Mouse (Mus musculus): ENCODE measurements at regions not wholly inside any gene's neighbourhood (a gene's known extent, or its start where the extent isn't known, plus 50 kb on each side); places are given as distances from the start of the nearest gene placed in this dataset.
A peak's percentile ranks its signal among the peaks of the same experiment; 100 is the strongest.
"Not testable (repeated sequence)": the region's sequence is repeated elsewhere in the genome, so short reads cannot be mapped to it uniquely, and the experiment has no call there.

- 84% methylated on average over 4 of the region's 4 CpGs for WGBS
- Histone ChIP-seq H3K4me3 (ENCODE audit: low read depth, low read length) (no peak overlapping the region), H3K27me3 (ENCODE audit: control insufficient read depth, insufficient read depth, low read length) (no peaks in the 10 kb centered on the region), H3K4me1 (ENCODE audit: control insufficient read depth, insufficient read depth, insufficient read length, low read length) (no peaks in the 10 kb centered on the region), H3K36me3 (ENCODE audit: control insufficient read depth, insufficient read depth, low read length) (no peaks in the 10 kb centered on the region), H3K27ac (ENCODE audit: insufficient read depth, low read depth, low read length) (no peak overlapping the region)
- no peak for TF ChIP-seq POLR2A (IDR thresholded peaks at IDR 0.05; ENCODE audit: low read depth, low read length)
- TF ChIP-seq CTCF (IDR thresholded peaks at IDR 0.05; ENCODE audit: extremely low read depth, insufficient read length, insufficient replicate concordance, low read depth, low read length), result no peak
Measured at GRCm38 (mm10) chr14:87264826-87265225, 123.8 kb upstream of the Diaph3 start.

DNA sequence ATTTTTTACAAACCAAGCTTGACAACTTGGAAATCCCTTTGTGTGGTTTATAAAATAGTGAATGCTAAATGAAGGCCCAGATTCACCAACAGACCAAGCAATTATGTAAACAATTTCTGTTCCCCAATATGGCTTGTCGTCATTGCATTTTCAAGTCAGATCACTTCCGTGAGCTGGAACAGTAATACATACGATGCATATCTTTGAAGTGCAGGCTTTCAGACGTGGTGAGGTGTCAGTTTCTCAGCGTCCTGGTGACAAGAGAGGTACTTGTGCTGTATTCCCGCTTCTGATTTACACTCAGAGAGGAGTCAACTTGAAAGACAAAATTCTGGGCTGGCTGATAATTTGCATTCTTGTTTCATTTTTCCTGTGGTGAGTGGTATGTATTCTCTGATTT is 125.3 kb upstream of the Diaph3 start:
- H3K27ac ChIP-seq (ENCODE audit: insufficient read depth, low read depth, low read length), result no peak overlapping the region
- H3K4me1 ChIP-seq (ENCODE audit: control insufficient read depth, insufficient read depth, insufficient read length, low read length), result no peaks in the 10 kb centered on the region
- TF ChIP-seq CTCF (IDR thresholded peaks at IDR 0.05; ENCODE audit: extremely low read depth, insufficient read length, insufficient replicate concordance, low read depth, low read length) (no peak), POLR2A (IDR thresholded peaks at IDR 0.05; ENCODE audit: low read depth, low read length) (no peak)
- H3K27me3 ChIP-seq (ENCODE audit: control insufficient read depth, insufficient read depth, low read length), result no peaks in the 10 kb centered on the region
- 60% methylated on average over 6 of the region's 6 CpGs for WGBS
- H3K36me3 ChIP-seq (ENCODE audit: control insufficient read depth, insufficient read depth, low read length), result no peaks in the 10 kb centered on the region
- H3K4me3 ChIP-seq (ENCODE audit: low read depth, low read length), result no peak overlapping the region

DNA sequence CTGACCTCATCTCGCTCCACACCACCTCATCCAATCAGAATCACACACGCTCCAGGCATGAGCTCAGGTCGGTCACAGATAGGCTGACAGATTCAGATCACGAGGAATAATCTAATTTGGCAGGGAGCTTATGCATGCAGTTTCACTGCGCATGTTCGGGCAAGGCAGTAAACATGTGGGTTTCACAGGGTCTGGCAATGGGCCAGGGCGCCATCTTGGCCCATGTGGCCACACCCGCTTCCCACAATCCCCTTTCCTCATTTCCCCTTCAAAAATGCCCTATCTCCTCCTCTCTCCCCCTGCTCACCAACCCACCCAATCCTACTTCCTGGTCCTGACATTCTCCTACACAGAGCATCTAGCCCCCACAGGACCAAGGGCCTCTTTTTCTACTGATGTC is 127.2 kb upstream of the Tdrd3 start:
- not testable (repeated sequence) for H3K4me3 ChIP-seq (ENCODE audit: low read depth, low read length); H3K4me1 ChIP-seq (ENCODE audit: control insufficient read depth, insufficient read depth, insufficient read length, low read length); H3K27me3 ChIP-seq (ENCODE audit: control insufficient read depth, insufficient read depth, low read length); H3K36me3 ChIP-seq (ENCODE audit: control insufficient read depth, insufficient read depth, low read length)
- 90% methylated on average over 8 of the region's 8 CpGs for WGBS
- peak overlapping the region; percentile 69 for H3K27ac ChIP-seq (ENCODE audit: insufficient read depth, low read depth, low read length)

DNA sequence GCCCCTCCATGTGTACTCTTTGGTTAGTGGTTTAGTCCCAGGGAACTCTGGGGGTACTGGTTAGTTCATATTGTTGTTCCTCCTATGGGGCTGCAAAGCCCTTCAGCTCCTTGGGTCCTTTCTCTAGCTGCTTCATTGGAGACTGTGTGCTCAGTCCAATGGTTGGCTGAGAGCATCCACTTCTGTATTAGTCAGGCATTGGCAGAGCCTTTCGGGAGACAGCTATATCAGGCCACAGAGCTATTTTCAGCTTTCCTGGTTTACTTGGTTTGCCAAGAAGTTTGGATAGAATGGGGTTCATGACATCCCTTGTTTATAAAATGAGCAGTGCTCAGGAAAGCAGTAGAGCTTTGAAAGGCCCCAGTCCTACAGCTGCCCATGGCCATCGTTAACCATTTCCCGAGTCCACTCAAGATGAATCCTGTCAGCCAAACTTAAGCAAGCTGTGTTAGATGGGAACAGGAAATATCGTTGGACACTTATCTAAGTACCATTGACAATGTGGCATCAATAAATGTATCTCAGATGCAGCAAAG is 126.7 kb upstream of the Tdrd3 start:
- 72% methylated on average over 4 of the region's 4 CpGs for WGBS
- Histone ChIP-seq H3K27ac (ENCODE audit: insufficient read depth, low read depth, low read length) (peak overlapping the region; percentile 69), H3K4me1 (ENCODE audit: control insufficient read depth, insufficient read depth, insufficient read length, low read length) (0 out of 2 replicates have a peak, but pooled peaks cover 2% of the 10 kb centered on the region), H3K27me3 (ENCODE audit: control insufficient read depth, insufficient read depth, low read length) (no peaks in the 10 kb centered on the region), H3K4me3 (ENCODE audit: low read depth, low read length) (no peak overlapping the region), H3K36me3 (ENCODE audit: control insufficient read depth, insufficient read depth, low read length) (no peaks in the 10 kb centered on the region)
- TF ChIP-seq CTCF (IDR thresholded peaks at IDR 0.05; ENCODE audit: extremely low read depth, insufficient read length, insufficient replicate concordance, low read depth, low read length) (no peak), POLR2A (IDR thresholded peaks at IDR 0.05; ENCODE audit: low read depth, low read length) (no peak)

- Histone ChIP-seq H3K4me1 (ENCODE audit: control insufficient read depth, insufficient read depth, insufficient read length, low read length) (0 out of 2 replicates have a peak, but pooled peaks cover 2% of the 10 kb centered on the region), H3K4me3 (ENCODE audit: low read depth, low read length) (no peak overlapping the region), H3K27ac (ENCODE audit: insufficient read depth, low read depth, low read length) (no peak overlapping the region), H3K27me3 (ENCODE audit: control insufficient read depth, insufficient read depth, low read length) (no peaks in the 10 kb centered on the region), H3K36me3 (ENCODE audit: control insufficient read depth, insufficient read depth, low read length) (no peaks in the 10 kb centered on the region)
- no peak for TF ChIP-seq CTCF (IDR thresholded peaks at IDR 0.05; ENCODE audit: extremely low read depth, insufficient read length, insufficient replicate concordance, low read depth, low read length)
- no peak for TF ChIP-seq POLR2A (IDR thresholded peaks at IDR 0.05; ENCODE audit: low read depth, low read length)
- 83% methylated on average over 3 of the region's 3 CpGs for WGBS
Measured at GRCm38 (mm10) chr14:87295206-87295605, 121.2 kb upstream of the Tdrd3 start.

DNA sequence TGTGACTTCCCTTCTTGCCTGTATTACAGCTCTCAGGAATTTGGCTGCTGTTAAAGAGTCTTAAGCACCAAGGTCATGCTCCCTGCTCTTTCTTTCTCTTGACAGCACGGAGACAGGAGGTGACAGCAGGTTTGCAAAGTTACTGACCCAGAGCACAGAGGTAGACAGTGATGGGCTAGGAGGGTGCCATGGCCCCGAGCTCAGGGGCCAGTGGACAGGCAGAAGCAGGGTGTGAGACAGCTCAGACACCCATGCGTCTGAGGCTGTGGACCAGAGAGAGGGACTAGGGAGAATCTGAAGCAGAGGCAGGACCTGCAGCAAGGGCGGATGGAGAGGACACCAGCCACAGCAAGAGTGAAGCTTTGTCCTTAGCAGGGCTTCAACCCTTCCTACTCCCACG is 119.3 kb upstream of the Tdrd3 start:
- Histone ChIP-seq H3K27ac (ENCODE audit: insufficient read depth, low read depth, low read length) (no peak overlapping the region), H3K27me3 (ENCODE audit: control insufficient read depth, insufficient read depth, low read length) (no peaks in the 10 kb centered on the region), H3K4me1 (ENCODE audit: control insufficient read depth, insufficient read depth, insufficient read length, low read length) (no peaks in the 10 kb centered on the region), H3K36me3 (ENCODE audit: control insufficient read depth, insufficient read depth, low read length) (no peaks in the 10 kb centered on the region), H3K4me3 (ENCODE audit: low read depth, low read length) (no peak overlapping the region)
- TF ChIP-seq POLR2A (IDR thresholded peaks at IDR 0.05; ENCODE audit: low read depth, low read length) (no peak), CTCF (IDR thresholded peaks at IDR 0.05; ENCODE audit: extremely low read depth, insufficient read length, insufficient replicate concordance, low read depth, low read length) (no peak)
- WGBS, result 54% methylated on average over 5 of the region's 5 CpGs

DNA sequence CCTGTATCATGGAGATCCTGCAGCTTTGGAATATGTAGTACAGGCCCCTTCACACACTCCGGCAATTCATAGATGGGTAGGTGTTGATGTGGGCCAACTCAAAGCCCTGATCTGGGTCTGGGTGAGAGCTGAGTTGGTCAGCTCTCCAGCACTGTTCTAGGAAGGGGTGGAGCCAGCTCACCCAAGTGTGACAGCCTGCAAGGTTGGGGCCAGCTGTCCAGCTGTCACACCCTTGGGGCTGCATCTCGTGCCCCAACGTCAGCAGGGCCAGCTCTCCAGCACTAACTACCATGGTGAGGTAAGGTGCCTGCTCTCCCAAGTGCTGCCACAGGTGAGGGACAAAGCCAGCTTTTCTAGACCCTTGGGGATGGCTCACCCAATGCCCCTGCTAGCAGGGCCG is 115.6 kb upstream of the Tdrd3 start:
- no peaks in the 10 kb centered on the region for H3K36me3 ChIP-seq (ENCODE audit: control insufficient read depth, insufficient read depth, low read length)
- TF ChIP-seq CTCF (IDR thresholded peaks at IDR 0.05; ENCODE audit: extremely low read depth, insufficient read length, insufficient replicate concordance, low read depth, low read length) (no peak), POLR2A (IDR thresholded peaks at IDR 0.05; ENCODE audit: low read depth, low read length) (no peak)
- H3K4me1 ChIP-seq (ENCODE audit: control insufficient read depth, insufficient read depth, insufficient read length, low read length), result no peaks in the 10 kb centered on the region
- no peak overlapping the region for H3K4me3 ChIP-seq (ENCODE audit: low read depth, low read length)
- no peak overlapping the region for H3K27ac ChIP-seq (ENCODE audit: insufficient read depth, low read depth, low read length)
- no peaks in the 10 kb centered on the region for H3K27me3 ChIP-seq (ENCODE audit: control insufficient read depth, insufficient read depth, low read length)
- WGBS, result 90% methylated on average over 4 of the region's 4 CpGs

DNA sequence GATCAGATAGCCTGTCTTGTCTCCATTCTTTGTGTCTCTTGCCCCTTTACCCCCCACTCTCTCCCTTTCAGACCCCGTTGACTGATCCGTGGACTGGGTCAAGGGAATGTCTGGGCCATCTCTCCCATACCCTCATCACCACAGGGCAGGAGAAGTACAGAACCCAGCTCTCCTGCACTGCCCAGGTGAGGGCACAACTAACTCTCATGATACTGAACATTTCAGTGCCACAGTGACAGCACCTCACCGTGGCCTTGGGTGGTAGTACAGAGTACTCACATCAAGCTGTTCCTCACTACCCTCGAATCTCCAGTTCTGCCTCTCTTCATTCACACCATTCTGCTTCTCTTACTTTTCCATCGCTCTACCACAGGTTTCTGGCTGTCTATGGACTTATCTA is 114.9 kb upstream of the Tdrd3 start:
- Histone ChIP-seq H3K27me3 (ENCODE audit: control insufficient read depth, insufficient read depth, low read length) (no peaks in the 10 kb centered on the region), H3K4me3 (ENCODE audit: low read depth, low read length) (no peak overlapping the region), H3K4me1 (ENCODE audit: control insufficient read depth, insufficient read depth, insufficient read length, low read length) (no peaks in the 10 kb centered on the region), H3K36me3 (ENCODE audit: control insufficient read depth, insufficient read depth, low read length) (no peaks in the 10 kb centered on the region), H3K27ac (ENCODE audit: insufficient read depth, low read depth, low read length) (no peak overlapping the region)
- TF ChIP-seq POLR2A (IDR thresholded peaks at IDR 0.05; ENCODE audit: low read depth, low read length) (no peak), CTCF (IDR thresholded peaks at IDR 0.05; ENCODE audit: extremely low read depth, insufficient read length, insufficient replicate concordance, low read depth, low read length) (no peak)
- 76% methylated on average over 5 of the region's 5 CpGs for WGBS
